ENCODE assay signal across 8 mouse cellular contexts in the genomic region with DNA sequence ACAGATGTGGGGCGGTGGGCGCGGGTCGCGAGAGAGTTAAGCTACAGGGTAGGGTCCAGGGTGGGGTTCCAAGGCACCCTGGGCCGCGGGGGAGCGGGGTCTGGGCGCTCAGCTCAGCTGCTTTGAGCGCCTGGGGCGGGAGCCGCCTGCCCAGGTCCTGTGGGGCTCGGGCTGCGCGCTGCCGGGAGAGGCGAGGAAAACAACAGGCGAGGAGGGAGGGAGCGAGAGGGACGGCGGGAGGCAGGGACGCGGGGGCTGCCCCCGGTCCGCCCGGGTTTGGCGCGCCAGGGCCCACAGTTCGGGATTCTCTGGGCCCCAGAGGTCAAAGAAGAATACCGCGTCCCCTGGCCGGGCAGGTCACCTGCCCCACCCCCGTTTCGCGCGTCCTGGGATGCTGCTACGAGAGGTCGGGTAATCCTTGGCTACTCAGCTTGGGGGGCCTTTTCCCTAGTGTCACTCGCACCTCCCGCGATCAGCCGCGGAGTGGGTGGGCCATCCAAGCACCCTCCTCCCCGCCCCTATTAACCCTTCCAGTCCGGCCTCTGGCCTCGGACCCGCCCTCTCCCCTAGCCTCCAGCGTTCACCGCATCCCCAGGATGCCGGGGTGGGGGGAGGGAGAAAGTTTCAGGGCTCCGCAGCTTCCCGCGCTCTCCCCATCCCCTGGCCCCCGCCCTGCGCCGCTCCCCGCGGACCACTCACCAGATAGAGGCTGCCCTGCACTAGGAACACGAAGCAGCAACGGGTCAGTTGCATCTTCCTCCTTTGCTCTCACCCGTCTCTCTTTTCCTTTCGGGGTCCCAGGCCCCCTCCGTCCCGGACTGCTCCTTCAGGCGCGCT. TPM values are rescaled to one million over a fixed set of nuclear protein-coding genes. Genes with fewer than 3 reads are reported as not detected.
DNase-seq lines count a peak whose midpoint lies in the region; ATAC-seq and TF ChIP-seq lines count a peak whose summit lies in the region.

No protein-coding gene starts in this region.

- DNase-seq in kidney, adult 2 months = no peak
- DNase-seq in kidney, adult 11 months = no peak
- peak; percentile 46 for DNase-seq in ZHBTc4 (ENCODE audit: low read depth, low spot score)
- peak; percentile 64 for DNase-seq in limb, embryonic 10.5 days (ENCODE audit: low spot score)
- no peak for DNase-seq in spleen, postnatal 36 days (ENCODE audit: low spot score in 2 of 2)

- peak overlapping the region; percentile 91 for H3K4me2 ChIP-seq in forebrain, embryonic 13.5 days
- peak overlapping the region; percentile 97 for H3K4me2 ChIP-seq in neural tube, embryonic 13.5 days

- peak overlapping the region; percentile 28 for H3K4me3 ChIP-seq in kidney, adult 2 months (ENCODE audit: insufficient read depth, low read depth, low read length)
- H3K4me3 ChIP-seq in forebrain, embryonic 13.5 days = peak overlapping the region; percentile 50
- H3K4me3 ChIP-seq in limb, embryonic 10.5 days = peak overlapping the region; percentile 60
- peak overlapping the region; percentile 53 for H3K4me3 ChIP-seq in neural tube, embryonic 13.5 days

- 0 out of 2 replicates have a peak, but pooled peaks cover 3% of the 10 kb centered on the region for H3K27me3 ChIP-seq in kidney, adult 2 months (replicated peaks; ENCODE audit: control insufficient read depth, insufficient read depth, low read length)
- H3K27me3 ChIP-seq in forebrain, embryonic 13.5 days = peaks cover 72% of the 10 kb centered on the region
- H3K27me3 ChIP-seq in limb, embryonic 10.5 days (ENCODE audit: low read depth, poor library complexity, severe bottlenecking) = peaks cover 79% of the 10 kb centered on the region
- H3K27me3 ChIP-seq in neural tube, embryonic 13.5 days = peaks cover 49% of the 10 kb centered on the region

- WGBS in kidney, adult 2 months = 3% methylated on average over 65 of the region's 66 CpGs
- WGBS in forebrain, embryonic 13.5 days = 1% methylated on average over 60 of the region's 66 CpGs
- WGBS in limb, embryonic 10.5 days = under 1% methylated on average over 64 of the region's 66 CpGs
- WGBS in neural tube, embryonic 13.5 days = under 1% methylated on average over 66 of the region's 66 CpGs

- H3K9ac ChIP-seq in forebrain, embryonic 13.5 days = peak overlapping the region; percentile 68
- H3K9ac ChIP-seq in neural tube, embryonic 13.5 days = peak overlapping the region; percentile 69

- H3K36me3 ChIP-seq in kidney, adult 2 months (ENCODE audit: control insufficient read depth, insufficient read depth, low read length) = no peaks in the 10 kb centered on the region
- H3K36me3 ChIP-seq in forebrain, embryonic 13.5 days (ENCODE audit: poor library complexity, severe bottlenecking) = no peaks in the 10 kb centered on the region
- H3K36me3 ChIP-seq in limb, embryonic 10.5 days = no peaks in the 10 kb centered on the region
- no peaks in the 10 kb centered on the region for H3K36me3 ChIP-seq in neural tube, embryonic 13.5 days

- TF ChIP-seq POLR2A in kidney, adult 2 months (IDR thresholded peaks at IDR 0.05; ENCODE audit: low read depth, low read length) = no peak

- no peaks in the 10 kb centered on the region for H3K4me1 ChIP-seq in kidney, adult 2 months (ENCODE audit: control insufficient read depth, insufficient read depth, low read length)
- peaks cover 40% of the 10 kb centered on the region for H3K4me1 ChIP-seq in forebrain, embryonic 13.5 days
- peaks cover 66% of the 10 kb centered on the region for H3K4me1 ChIP-seq in limb, embryonic 10.5 days
- peaks cover 43% of the 10 kb centered on the region for H3K4me1 ChIP-seq in neural tube, embryonic 13.5 days (replicated peaks)

- no peaks in the 10 kb centered on the region for H3K9me3 ChIP-seq in forebrain, embryonic 13.5 days (replicated peaks)
- no peaks in the 10 kb centered on the region for H3K9me3 ChIP-seq in limb, embryonic 10.5 days (replicated peaks)
- H3K9me3 ChIP-seq in neural tube, embryonic 13.5 days = no peaks in the 10 kb centered on the region

- TF ChIP-seq CTCF in kidney, adult 2 months (conservative IDR thresholded peaks at IDR 0.05; ENCODE audit: insufficient read depth, insufficient read length, low read depth, low read length) = no peak

- no peak overlapping the region for H3K27ac ChIP-seq in kidney, adult 2 months (ENCODE audit: insufficient read depth, low read depth, low read length)
- H3K27ac ChIP-seq in forebrain, embryonic 13.5 days = no peak overlapping the region
- peak overlapping the region; percentile 64 for H3K27ac ChIP-seq in limb, embryonic 10.5 days
- H3K27ac ChIP-seq in neural tube, embryonic 13.5 days (replicated peaks) = no peak overlapping the region

- peak; percentile 17 for ATAC-seq in forebrain, embryonic 13.5 days
- peak; percentile 38 for ATAC-seq in neural tube, embryonic 13.5 days (ENCODE audit: low read depth)
- no peak for ATAC-seq in monocyte, adult 5-6 weeks (replicated peaks; ENCODE audit: insufficient number of reproducible peaks, low FRiP score, low TSS enrichment, poor library complexity, severe bottlenecking)

RNA-seq across cellular contexts. Expression of gene Nxph3, which starts 0.7 kb away (rescaled TPM):
- 4.1 and 4.2 TPM in 2 replicates for polyA plus RNA-seq in kidney, adult 2 months (2012; rRNA removed)
- polyA plus RNA-seq in forebrain, embryonic 13.5 days (2015; fragmentation: Nextera tagmentation; extraction: Ambion mirVana) = 1.8 and 2.2 TPM in 2 replicates
- polyA plus RNA-seq in limb, embryonic 10.5 days (2016; fragmentation: Nextera tagmentation; extraction: Ambion mirVana) = 0.38 and 0.66 TPM in 2 replicates
- polyA plus RNA-seq in neural tube, embryonic 13.5 days (2015; fragmentation: Nextera tagmentation; extraction: Ambion mirVana) = 0.74 and 0.79 TPM in 2 replicates
- total RNA-seq in monocyte, adult 5-6 weeks (2017) = not detected in 3 replicates

Comparison
In these comparisons a context has a peak if more than half of its experiments do, and no peak if none do; other contexts are left out.
1. DNase-seq: peak in ZHBTc4 (single experiment) and limb, embryonic 10.5 days (single experiment); none in kidney, adult 2 months (single experiment), kidney, adult 11 months (single experiment) and spleen, postnatal 36 days (0 of 2).
2. Peak in every context shown above with its lines, with median percentiles within 50 percentile points of each other: H3K4me3 ChIP-seq.